Mouse (Mus musculus) T-helper 2 cell (primary cell): ENCODE results near the gene Aff3.

Experiments used
- in situ Hi-C: fragments of 300-600 bp; cut with MboI, MseI; formaldehyde crosslinking; loops from one replicate; pipeline ENCODE4 v1.15.1; 2025; ENCODE audit warnings: high pct_unique_total_duplicates

Aff3 gene

GRCm38 (mm10) chr1:38195721-38196120, 469.0 kb downstream of the Aff3 start:
- in situ Hi-C loops = no loop called here

- in situ Hi-C loops = loop anchor here (5.0 kb wide), 1 partner anchor 606 kb away; no protein-coding TSS in a partner anchor
Observed at GRCm38 (mm10) chr1:38186227-38186545, 478.6 kb downstream of the Aff3 start.

- in situ Hi-C loops = loop anchor here (5.0 kb wide), 1 partner anchor 607 kb away; no protein-coding TSS in a partner anchor
Observed at GRCm38 (mm10) chr1:38185517-38186226, 479.1 kb downstream of the Aff3 start.

- in situ Hi-C loops = no loop called here
Observed at GRCm38 (mm10) chr1:38181020-38181550, 483.7 kb downstream of the Aff3 start.

- in situ Hi-C loops = no loop called here
Observed at GRCm38 (mm10) chr1:38178929-38179328, 485.8 kb downstream of the Aff3 start.

GRCm38 (mm10) chr1:38176077-38176476, 488.7 kb downstream of the Aff3 start:
- in situ Hi-C loops = no loop called here

GRCm38 (mm10) chr1:38171874-38172273, 492.9 kb downstream of the Aff3 start:
- in situ Hi-C loops = no loop called here

- in situ Hi-C loops = no loop called here
Observed at GRCm38 (mm10) chr1:38165696-38166095, 499.1 kb downstream of the Aff3 start.

- in situ Hi-C loops = no loop called here
Observed at GRCm38 (mm10) chr1:38150086-38150485, 514.7 kb downstream of the Aff3 start.

- in situ Hi-C loops = no loop called here
Observed at GRCm38 (mm10) chr1:38146008-38146407, 518.7 kb downstream of the Aff3 start.

GRCm38 (mm10) chr1:38141371-38141770, 523.4 kb downstream of the Aff3 start:
- in situ Hi-C loops = no loop called here

- in situ Hi-C loops = no loop called here
Observed at GRCm38 (mm10) chr1:38140911-38141310, 523.8 kb downstream of the Aff3 start.

GRCm38 (mm10) chr1:38139396-38139795, 525.4 kb downstream of the Aff3 start:
- in situ Hi-C loops = no loop called here

GRCm38 (mm10) chr1:38132942-38133341, 531.8 kb downstream of the Aff3 start:
- in situ Hi-C loops = no loop called here

GRCm38 (mm10) chr1:38130715-38131483, 533.9 kb downstream of the Aff3 start:
- in situ Hi-C loops = no loop called here

GRCm38 (mm10) chr1:38129501-38130267, 535.1 kb downstream of the Aff3 start, which contains the start of gene Rev1:
TSS of gene Rev1 (minus strand) at chr1:38129801.
- in situ Hi-C loops = loop anchor here (10.0 kb wide), 1 partner anchor 1685 kb away; the partner anchor contains the start of gene Lman2l

- in situ Hi-C loops = loop anchor here (10.0 kb wide), 1 partner anchor 1684 kb away; the partner anchor contains the start of gene Lman2l
Observed at GRCm38 (mm10) chr1:38128919-38129436, 535.8 kb downstream of the Aff3 start.
